Mouse (Mus musculus): ENCODE measurements around the gene Tbcd.

Gene Tbcd

DNA sequence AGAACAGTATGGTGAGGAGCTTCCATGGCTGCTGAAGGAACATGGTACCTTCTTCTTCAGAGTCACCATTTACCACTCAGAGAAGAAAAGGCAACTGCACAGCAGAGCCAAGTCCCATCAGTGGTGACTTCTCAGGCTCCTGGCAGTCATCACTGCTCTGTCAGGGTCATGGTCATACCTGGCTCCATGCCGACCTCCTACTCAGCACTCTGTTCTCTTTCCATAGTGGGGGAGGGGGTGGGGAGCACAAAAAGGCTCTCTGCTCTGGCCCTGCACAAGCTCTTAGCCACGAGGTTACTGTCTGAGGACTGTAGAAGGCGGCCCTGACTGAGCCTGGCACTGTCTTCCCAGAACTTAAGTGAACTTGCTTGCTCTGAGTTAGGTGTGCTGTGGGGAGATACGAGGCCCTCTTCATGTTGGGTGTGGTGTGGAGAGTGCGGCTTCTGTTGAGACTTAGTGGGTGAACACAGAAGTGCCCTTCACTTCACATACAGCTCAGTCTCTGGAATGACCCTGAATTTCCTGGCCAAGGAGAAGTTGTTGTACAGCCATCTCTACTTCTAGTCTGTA lies 91.6 kb downstream of the Tbcd start:
- DNase-seq: peak; percentile 45 to 47

DNA sequence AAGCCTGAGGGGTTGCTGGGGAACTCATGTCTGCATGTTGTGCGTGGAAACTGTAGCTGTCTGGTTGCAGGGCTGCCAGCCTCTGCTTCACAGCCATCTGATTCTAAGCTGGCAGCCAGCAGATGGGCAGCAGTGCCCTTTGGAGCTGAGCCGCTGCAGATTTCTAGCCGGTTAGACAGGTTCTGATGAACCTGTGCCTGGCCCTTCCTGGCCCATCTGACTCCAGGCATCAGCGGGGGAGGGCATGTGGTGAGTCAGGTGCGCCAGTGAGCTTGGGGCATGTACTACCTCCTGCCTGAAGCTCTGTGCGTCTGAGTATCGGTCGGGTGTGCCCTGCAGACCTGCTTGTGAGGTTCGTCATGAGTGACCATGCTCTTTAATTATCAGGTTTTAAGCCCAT lies 92.2 kb downstream of the Tbcd start:
- peak; percentile 73 to 78 for DNase-seq

- DNase-seq: no peak
Measured at GRCm38 (mm10) chr11:121544755-121545397, 93.1 kb downstream of the Tbcd start.

DNA sequence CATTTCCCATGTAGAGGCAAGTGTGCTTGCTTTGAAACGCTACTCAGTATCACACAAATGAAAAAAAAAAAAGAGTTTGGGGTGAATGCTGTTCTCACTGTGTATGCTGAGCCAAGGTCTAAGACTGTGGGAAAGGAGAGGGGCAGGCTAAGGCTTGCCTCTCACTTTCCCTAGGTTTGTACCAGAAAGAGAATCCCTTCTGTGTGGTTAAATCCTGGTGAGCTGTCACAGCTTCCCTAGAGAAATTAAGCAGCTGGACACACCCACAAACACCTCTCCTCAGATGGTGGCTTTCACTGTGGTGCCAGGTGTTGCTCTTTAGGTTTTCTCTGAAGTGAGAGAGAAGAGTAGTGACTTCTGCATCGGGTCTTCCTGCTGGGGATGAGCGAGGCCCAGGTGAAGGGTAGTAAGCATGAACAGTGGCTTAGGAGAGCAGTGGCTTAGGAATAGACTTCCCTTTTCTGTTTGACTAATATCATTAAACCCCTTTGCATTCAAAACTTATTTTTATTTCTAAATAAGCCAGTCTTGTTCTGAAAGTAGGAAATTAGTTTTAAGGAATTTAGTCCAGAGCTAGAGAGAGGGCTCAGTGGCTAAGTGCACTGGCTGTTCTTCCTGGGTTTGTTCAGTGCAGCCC lies 93.8 kb downstream of the Tbcd start:
- DNase-seq: no peak

DNA sequence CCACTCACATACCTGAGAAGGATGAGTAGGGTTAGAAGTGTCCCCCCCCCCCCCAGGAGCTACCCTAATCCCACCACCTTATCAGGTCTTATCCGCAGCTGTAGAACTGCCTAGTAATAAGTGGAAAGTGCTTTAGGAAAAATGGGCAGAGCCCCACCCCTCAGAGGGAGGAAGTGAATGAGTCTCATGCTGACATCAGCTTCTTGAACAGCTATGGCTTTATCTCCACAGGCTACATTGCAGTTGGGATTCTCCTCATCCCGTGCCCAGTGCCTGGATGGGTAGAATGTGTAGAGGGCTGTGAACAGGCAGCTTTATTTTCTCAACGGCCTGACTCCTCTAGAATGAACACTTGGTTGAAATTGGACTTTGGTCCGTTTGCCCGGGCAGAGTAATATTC lies 95.5 kb downstream of the Tbcd start:
- no peak for DNase-seq

DNA sequence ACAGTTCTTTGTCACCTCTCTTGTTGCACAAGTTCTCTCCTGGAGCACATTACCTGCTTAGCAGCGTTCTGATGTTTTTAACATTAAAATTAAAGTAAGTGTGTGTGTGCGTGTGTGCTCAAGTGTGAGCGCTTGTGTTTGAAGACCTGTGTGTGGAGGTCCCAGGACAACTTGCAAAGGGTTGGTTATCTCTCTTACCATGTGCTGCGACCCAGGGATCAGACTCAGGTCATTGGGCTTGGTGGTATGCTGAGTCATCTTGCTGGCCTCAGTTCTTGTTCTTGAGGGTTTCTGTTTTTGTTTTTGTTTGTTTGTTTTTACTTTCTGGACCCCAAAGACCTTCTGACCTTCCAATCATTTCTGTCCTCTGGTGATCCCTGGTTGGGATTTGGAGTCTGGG lies 96.2 kb downstream of the Tbcd start:
- no peak for DNase-seq

GRCm38 (mm10) chr11:121548996-121549842 lies 97.5 kb downstream of the Tbcd start:
- DNase-seq: peak in 1 of 2 experiments; percentile 30

DNA sequence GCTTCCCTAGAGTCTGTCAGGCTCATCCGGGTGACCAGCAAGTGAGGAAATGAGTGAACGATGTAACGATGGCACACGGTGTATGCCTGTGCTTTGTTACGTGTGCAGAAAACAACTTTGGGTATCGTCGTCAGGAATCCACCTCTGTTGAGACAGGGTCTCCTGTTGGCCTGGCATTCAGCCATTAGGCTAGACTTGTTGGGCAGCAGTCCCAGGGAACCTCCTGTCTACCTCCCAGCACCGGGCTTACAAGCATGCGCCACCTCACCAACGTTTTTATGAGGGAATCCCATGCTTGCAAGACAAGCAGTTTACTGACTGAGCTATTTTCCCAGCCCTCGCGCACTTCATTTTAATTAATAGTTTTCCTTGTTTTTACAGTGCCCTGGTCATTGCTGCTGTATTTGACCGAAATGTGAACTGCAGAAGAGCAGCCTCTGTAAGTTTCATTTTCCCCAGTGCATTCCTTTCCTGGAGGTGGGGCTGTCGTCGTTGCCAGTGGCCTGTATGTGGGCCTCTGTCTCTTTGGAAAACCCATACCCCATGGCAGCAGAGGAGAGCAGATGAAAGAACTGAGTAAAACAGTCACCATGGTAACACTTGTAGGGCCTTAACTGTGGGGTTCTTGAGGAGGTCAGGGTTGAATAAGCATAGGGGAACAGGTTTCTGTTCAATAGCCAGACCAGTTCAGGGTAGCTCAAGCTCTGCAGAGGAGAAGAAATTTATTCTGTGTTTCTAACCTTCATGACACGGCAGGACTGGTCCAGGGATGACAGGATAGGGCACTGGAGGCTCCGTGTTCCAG lies 98.3 kb downstream of the Tbcd start:
- peak; percentile 42 to 52 for DNase-seq

DNA sequence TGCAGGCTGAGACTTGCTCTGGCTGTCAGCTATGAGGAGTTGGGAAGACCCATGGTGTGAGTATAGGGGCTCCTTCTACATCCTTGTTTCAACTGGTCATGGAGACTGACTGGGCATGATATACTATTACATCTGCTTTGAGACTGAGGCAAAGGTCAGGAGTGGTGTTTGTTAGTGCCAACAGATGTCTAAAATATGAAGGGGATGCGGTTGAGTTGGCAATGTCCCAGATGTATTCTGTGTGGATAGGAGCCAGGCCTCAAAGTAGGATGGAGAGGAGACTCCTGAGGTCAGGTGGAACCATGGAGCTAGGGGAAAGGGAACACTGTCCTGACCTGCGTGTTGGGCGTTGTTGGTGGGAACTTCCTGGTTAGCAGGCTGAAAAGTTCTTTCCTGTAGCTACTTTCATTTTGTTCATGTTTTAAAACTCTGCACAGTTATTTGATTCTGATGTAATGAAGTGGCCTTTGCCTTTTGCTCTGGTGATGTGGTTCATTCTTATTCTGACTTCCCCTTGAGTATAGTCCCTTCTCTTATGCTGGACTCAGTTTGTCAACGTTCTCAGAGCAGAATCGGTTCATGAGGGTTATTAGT lies 99.6 kb downstream of the Tbcd start:
- no peak for DNase-seq

- DNase-seq: peak; percentile 40 to 57
Measured at GRCm38 (mm10) chr11:121552167-121552566, 100.4 kb downstream of the Tbcd start.

- peak; percentile 39 to 61 for DNase-seq
Measured at GRCm38 (mm10) chr11:121552846-121553457, 101.2 kb downstream of the Tbcd start.

GRCm38 (mm10) chr11:121553458-121553857 lies 101.7 kb downstream of the Tbcd start:
- no peak for DNase-seq

DNA sequence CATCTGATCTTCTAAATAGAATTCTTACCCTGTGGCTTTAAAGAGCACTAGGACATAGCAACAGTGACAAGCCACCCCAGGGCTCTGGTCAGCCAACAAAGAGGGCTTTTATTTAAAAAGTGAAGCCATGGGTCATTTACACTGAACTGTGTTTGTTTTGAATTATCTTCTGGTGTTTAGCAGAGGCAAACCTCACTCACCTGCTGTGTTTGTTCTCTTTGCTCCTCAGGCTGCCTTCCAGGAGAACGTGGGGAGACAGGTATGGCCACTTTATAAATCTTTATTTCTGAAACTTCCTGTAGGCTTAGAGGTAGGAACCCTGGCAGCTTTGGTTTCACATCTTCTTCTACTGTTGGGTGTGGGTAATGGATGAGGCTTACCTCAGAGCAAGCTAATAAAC lies 105.0 kb downstream of the Tbcd start:
- DNase-seq: no peak

DNA sequence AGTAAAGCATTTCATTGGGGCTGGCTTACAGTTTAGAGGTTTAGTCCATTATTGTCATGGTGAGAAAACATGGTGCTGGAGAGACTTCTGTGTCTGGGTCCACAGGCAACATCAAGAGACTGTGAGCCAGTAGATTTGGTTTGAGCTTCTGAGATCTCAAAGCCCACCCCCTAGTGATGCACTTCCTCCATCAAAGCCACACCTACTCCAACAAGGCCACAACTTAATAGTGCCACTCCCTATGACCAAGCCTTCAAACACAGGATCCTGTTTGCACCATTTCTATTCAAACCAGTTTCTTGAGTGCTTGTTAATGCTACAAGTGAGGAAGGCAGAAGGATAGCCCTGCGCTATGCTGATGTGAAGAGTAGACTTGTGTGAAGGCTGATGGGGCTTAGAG lies 106.2 kb downstream of the Tbcd start:
- DNase-seq: no peak

- no peak for DNase-seq
Measured at GRCm38 (mm10) chr11:121558522-121558921, 106.8 kb downstream of the Tbcd start.

DNA sequence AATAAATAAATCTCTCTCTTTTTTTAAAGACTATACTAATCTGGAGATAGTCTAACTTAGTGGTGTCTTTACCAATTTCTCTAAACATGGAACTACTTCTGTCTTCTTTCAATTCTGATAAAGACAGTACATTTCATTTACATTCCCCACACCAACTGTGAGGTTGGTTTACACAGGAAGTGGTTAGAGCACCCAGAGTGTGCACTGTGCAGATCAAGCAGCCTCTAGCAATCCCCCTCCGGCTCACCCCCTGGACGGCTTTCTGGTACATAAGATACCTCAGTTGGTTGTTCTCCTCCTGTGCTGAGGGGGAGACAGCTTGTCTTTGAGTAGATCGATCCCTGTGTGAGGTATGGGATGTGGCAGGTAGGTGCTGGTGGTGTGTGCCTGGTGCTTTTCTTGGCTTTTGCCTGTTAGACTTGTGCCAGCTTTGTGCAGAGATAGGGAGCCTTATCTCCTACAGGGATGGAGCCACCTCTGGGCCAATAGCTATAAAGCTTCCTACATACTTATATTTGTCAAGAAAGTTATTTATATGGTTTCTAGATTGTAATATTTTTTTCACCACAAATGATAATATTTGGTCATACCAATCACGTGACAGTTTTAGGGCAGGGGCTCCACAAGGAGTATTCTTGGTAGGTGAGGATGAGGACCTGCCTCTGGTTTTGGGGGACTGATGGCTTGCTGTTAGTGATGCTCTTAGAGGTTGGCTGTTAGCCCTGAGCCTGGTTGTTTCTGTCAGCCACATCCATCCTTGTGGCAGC lies 108.0 kb downstream of the Tbcd start:
- no peak for DNase-seq

DNA sequence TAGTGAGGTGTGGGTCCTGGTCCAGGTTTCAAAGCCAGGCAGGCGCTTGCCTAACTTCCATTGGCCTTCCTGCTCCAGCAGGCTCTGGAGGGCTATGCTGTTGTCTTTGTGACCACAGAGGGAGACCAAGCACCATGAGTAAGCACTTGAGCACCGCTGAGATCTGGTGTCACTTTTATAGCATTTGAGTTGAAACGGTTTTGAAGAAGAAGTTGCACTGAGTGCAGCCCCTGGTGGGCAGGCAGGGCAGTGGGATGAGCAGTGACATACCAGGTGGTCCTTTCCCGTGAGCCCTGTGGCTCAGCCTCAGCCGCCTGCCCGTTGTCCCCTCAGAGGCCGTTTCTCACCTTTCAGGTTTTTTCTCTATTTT lies 108.5 kb downstream of the Tbcd start:
- DNase-seq: no peak

DNA sequence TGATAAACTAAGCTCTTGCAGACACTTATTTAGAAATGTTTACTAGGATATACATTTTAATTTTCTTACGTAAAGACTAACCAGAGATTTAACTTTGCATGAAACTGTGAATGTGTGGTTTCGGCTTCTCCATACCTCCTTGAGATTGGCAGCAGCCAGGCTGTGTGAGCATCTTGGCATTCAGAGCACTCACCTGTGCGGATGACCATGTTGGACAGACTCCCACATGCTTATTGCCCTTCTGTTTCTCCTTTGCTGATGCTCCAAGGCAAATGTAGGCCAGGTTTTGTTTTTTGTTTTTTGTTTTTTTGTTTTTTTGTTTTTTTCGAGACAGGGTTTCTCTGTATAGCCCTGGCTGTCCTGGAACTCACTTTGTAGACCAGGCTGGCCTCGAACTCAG lies 111.6 kb downstream of the Tbcd start:
- peak; percentile 53 to 57 for DNase-seq

DNA sequence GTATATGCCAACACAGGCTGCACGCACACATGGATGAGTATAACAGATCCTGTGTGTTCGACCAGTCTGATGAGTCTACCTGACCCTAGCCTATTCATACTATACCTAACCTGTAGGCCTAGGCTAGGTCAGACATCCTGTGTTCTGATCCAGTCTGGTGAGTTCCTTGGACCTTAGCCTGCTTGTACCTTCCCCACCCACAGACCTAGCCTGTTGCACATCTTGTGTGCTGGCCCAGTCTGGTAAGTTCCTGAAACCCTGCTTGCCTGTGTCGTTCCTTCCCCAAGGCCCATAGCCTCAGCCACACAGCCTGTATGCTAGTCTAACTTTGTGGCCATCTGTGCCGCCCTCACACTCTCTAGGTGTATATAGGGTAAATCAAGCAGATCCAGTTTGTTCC lies 112.5 kb downstream of the Tbcd start:
- DNase-seq: no peak

GRCm38 (mm10) chr11:121581856-121582255 lies 130.1 kb downstream of the Tbcd start:
- no peak for DNase-seq

DNA sequence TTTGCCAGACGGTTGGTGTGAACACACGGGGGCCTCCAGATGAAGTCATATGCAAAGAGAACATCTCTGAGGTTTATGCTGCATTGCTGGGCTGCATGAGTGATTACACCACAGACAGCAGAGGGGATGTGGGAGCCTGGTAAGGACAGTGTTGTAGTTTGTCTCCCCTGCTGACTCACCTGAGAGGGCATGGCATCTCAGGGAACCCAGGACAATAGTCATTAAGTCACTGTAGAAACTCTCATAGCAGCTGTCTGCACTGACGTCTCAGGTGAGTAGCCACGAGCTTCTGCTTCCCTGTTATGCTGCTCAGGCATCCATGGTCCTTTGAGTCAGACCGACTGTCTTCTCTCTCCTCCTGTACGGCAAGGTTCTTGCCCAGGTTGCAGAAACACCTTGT lies 145.5 kb downstream of the Tbcd start:
- DNase-seq: no peak
